Mouse (Mus musculus): ENCODE data around the gene Uty.

DNA sequence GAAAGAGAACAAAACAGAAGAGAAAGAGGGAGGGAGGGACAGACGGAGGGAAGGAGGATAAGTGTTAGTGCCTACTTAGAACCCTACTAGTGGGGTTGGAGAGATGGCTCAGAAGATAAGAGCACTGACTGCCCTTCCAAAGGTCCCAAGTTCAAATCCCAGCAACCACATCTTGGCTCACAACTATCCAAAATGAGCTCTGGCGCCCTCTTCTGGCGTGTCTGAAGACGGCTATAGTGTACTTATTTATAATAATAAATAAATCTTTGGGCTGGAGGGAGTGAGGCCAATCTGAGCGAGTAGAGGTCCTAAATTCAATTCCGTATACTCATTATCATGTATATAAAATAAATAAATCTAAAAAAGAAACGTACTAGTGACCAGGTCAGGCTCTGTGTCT, 25.6 kb downstream of the Uty start:
- no peak for TF ChIP-seq CTCF (IDR thresholded peaks at IDR 0.05; ENCODE audit: low read depth)
- TF ChIP-seq EP300 (optimal IDR thresholded peaks at IDR 0.05) = no peak
